Mouse (Mus musculus): ENCODE measurements around the gene Isx.

Gene Isx

GRCm38 (mm10) chr8:74872940-74873339, at the start of gene Isx:
Gene Isx, plus strand, starts transcription at chr8:74873173.
- no peak for DNase-seq

GRCm38 (mm10) chr8:74827689-74828088, 45.3 kb upstream of the Isx start:
- no peak for DNase-seq

- DNase-seq: no peak
Measured at GRCm38 (mm10) chr8:74831322-74831721, 41.7 kb upstream of the Isx start.

- no peak for DNase-seq
Measured at GRCm38 (mm10) chr8:74834246-74834645, 38.7 kb upstream of the Isx start.

- DNase-seq: no peak
Measured at GRCm38 (mm10) chr8:74847376-74848048, 25.5 kb upstream of the Isx start.

GRCm38 (mm10) chr8:74848707-74849106, 24.3 kb upstream of the Isx start:
- DNase-seq: no peak

- no peak for DNase-seq
Measured at GRCm38 (mm10) chr8:74850971-74851370, 22.0 kb upstream of the Isx start.

- DNase-seq: no peak
Measured at GRCm38 (mm10) chr8:74851837-74852236, 21.1 kb upstream of the Isx start.

- DNase-seq: no peak
Measured at GRCm38 (mm10) chr8:74853488-74853887, 19.5 kb upstream of the Isx start.

GRCm38 (mm10) chr8:74854786-74855185, 18.2 kb upstream of the Isx start:
- no peak for DNase-seq

- no peak for DNase-seq
Measured at GRCm38 (mm10) chr8:74855341-74855740, 17.6 kb upstream of the Isx start.

GRCm38 (mm10) chr8:74859241-74859640, 13.7 kb upstream of the Isx start:
- DNase-seq: no peak

- DNase-seq: no peak
Measured at GRCm38 (mm10) chr8:74860449-74860848, 12.5 kb upstream of the Isx start.

- no peak for DNase-seq
Measured at GRCm38 (mm10) chr8:74862598-74862997, 10.4 kb upstream of the Isx start.

- no peak for DNase-seq
Measured at GRCm38 (mm10) chr8:74870346-74870949, 2.5 kb upstream of the Isx start.

- no peak for DNase-seq
Measured at GRCm38 (mm10) chr8:74871686-74872085, 1.3 kb upstream of the Isx start.

GRCm38 (mm10) chr8:74872151-74872823, 686 bp upstream of the Isx start:
- DNase-seq: no peak

- DNase-seq: no peak
Measured at GRCm38 (mm10) chr8:74874565-74874964, 1.6 kb downstream of the Isx start.

- DNase-seq: no peak
Measured at GRCm38 (mm10) chr8:74878637-74879036, 5.7 kb downstream of the Isx start.

GRCm38 (mm10) chr8:74888763-74889162, 15.8 kb downstream of the Isx start:
- no peak for DNase-seq

GRCm38 (mm10) chr8:74891030-74891429, 18.1 kb downstream of the Isx start:
- DNase-seq: no peak

- no peak for DNase-seq
Measured at GRCm38 (mm10) chr8:74896302-74896701, 23.3 kb downstream of the Isx start.

- DNase-seq: no peak
Measured at GRCm38 (mm10) chr8:74897315-74897714, 24.3 kb downstream of the Isx start.

GRCm38 (mm10) chr8:74899796-74900195, 26.8 kb downstream of the Isx start:
- no peak for DNase-seq

Measured in thymus, adult 18-20 months (tissue).